Mouse (Mus musculus): ENCODE results near the gene H2-T23. TPM values are rescaled to one million over a fixed set of nuclear protein-coding genes. Genes with fewer than 3 reads are reported as not detected.
"Not testable (repeated sequence)": the region's sequence is repeated elsewhere in the genome, so short reads cannot be mapped to it uniquely, and the experiment has no call there.

H2-T23 gene
- polyA plus RNA-seq, 1 experiment from 2014 or later, result 5.3 TPM

DNA sequence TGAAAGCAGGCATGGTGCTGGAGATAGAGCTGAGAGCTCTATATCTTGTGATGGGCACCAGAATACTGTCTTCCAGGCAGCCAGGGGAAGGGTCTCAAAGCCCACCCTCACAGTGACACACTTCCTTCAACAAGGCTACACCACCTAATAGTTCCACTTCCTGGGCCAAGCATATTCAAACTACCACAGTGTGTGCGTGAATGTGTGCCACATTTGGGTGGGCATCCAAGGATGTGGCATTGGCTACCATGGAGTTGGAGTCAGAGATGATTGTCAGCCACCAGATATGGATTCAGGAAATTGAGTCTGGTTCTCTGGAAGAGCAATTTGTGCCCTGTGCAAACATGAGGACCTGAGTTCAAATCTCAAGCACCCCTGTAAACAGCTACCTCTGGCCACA lies 11.3 kb downstream of the H2-T23 start:
- Histone ChIP-seq H3K4me3 (replicated peaks) (no peak overlapping the region), H3K4me1 (peaks cover 4% of the 10 kb centered on the region; the same call in 1 of the 2 replicates), H3K9me3 (replicated peaks) (no peaks in the 10 kb centered on the region), H3K36me3 (0 out of 2 replicates have a peak, but pooled peaks cover 3% of the 10 kb centered on the region), H3K27ac (replicated peaks) (no peak overlapping the region), H3K4me2 (no peak overlapping the region; the same call in 1 of the 2 replicates), H3K9ac (replicated peaks) (no peak overlapping the region), H3K27me3 (replicated peaks) (no peaks in the 10 kb centered on the region)
- ATAC-seq (ENCODE audit: low FRiP score), result no peak
- 97% methylated on average over 1 of the region's 1 CpGs for WGBS

GRCm38 (mm10) chr17:36020191-36021073 lies 12.2 kb downstream of the H2-T23 start, which contains the start of gene H2-T24:
Gene H2-T24 (minus strand): TSS chr17:36020560.
- Histone ChIP-seq H3K36me3 (peaks cover 4% of the 10 kb centered on the region; the same call in 1 of the 2 replicates), H3K9me3 (replicated peaks) (no peaks in the 10 kb centered on the region), H3K4me2 (peak within 1 kb of the TSS; percentile 23), H3K27ac (replicated peaks) (no peak within 1 kb of the TSS), H3K27me3 (replicated peaks) (no peaks in the 10 kb centered on the region), H3K9ac (replicated peaks) (no peak within 1 kb of the TSS), H3K4me3 (replicated peaks) (no peak within 1 kb of the TSS), H3K4me1 (peaks cover 4% of the 10 kb centered on the region; the same call in 1 of the 2 replicates)
- ATAC-seq (ENCODE audit: low FRiP score), result no peak
- 45% methylated on average over 15 of the region's 15 CpGs for WGBS

- Histone ChIP-seq H3K4me1 (peaks cover 4% of the 10 kb centered on the region; the same call in 1 of the 2 replicates), H3K27ac (replicated peaks) (no peak overlapping the region), H3K4me2 (no peak overlapping the region), H3K9ac (replicated peaks) (no peak overlapping the region), H3K27me3 (replicated peaks) (no peaks in the 10 kb centered on the region), H3K9me3 (replicated peaks) (no peaks in the 10 kb centered on the region), H3K36me3 (peaks cover 13% of the 10 kb centered on the region), H3K4me3 (replicated peaks) (no peak overlapping the region)
- 83% methylated on average over 3 of the region's 3 CpGs for WGBS
- no peak for ATAC-seq (ENCODE audit: low FRiP score)
These were observed 13.1 kb downstream of the H2-T23 start for GRCm38 (mm10) chr17:36019519-36019918.

DNA sequence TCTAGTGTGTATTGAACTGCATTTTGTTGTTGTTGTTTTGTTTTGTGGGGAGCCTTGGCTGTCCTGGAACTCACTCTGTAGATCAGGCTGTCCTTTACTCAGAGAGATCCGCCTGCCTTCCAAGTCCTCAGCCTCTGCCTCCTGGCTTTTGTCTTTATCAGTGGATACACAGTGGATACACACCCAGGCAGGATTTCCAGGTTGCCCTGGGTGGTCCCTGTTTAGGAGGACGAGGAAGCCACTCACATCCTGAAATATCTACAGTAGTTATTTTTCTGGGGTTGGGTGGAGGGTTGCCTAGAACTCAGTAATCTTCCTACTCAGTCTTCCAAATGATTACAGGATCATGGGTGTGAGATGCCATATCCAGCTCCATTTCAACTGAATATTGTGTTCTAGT lies 13.7 kb downstream of the H2-T23 start:
- ATAC-seq (ENCODE audit: low FRiP score), result no peak
- no peaks in the 10 kb centered on the region for H3K9me3 ChIP-seq (replicated peaks)
- H3K4me1 ChIP-seq, result peaks cover 4% of the 10 kb centered on the region; the same call in 1 of the 2 replicates
- no peak overlapping the region for H3K4me3 ChIP-seq (replicated peaks)
- no peak overlapping the region for H3K27ac ChIP-seq (replicated peaks)
- no peak overlapping the region for H3K4me2 ChIP-seq
- WGBS, result 74% methylated on average over 2 of the region's 2 CpGs
- H3K27me3 ChIP-seq (replicated peaks), result no peaks in the 10 kb centered on the region
- H3K36me3 ChIP-seq, result peaks cover 18% of the 10 kb centered on the region
- H3K9ac ChIP-seq (replicated peaks), result no peak overlapping the region

DNA sequence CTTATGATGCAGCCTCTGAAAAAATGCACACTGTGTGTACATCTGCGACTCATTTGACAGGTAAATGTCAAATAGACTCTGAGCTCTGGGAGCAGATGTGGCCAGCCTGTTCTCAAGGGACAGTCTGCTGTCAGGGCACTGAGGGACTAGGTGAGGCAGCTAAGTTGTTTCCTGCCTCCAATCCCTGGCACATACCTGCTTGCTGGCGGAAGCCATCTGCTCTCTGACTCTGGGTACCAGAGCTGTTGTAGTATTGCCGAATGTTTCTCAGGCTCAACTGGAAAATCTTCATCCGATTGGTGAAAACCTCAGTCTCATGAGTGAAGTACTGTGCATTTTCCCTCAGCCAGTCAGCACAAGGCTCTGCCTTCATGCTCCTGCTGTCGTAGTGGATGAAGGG lies 15.6 kb downstream of the H2-T23 start:
- Histone ChIP-seq H3K4me2 (no peak overlapping the region), H3K27ac (replicated peaks) (no peak overlapping the region), H3K27me3 (replicated peaks) (no peaks in the 10 kb centered on the region), H3K36me3 (peaks cover 18% of the 10 kb centered on the region), H3K9ac (replicated peaks) (no peak overlapping the region), H3K9me3 (replicated peaks) (no peaks in the 10 kb centered on the region), H3K4me1 (no peaks in the 10 kb centered on the region), H3K4me3 (replicated peaks) (no peak overlapping the region)
- WGBS, result 93% methylated on average over 5 of the region's 5 CpGs
- ATAC-seq (ENCODE audit: low FRiP score), result no peak

- 93% methylated on average over 5 of the region's 5 CpGs for WGBS
- H3K4me1 ChIP-seq, result no peaks in the 10 kb centered on the region
- no peak for ATAC-seq (ENCODE audit: low FRiP score)
- no peaks in the 10 kb centered on the region for H3K9me3 ChIP-seq (replicated peaks)
- H3K9ac ChIP-seq (replicated peaks), result no peak overlapping the region
- H3K27me3 ChIP-seq (replicated peaks), result no peaks in the 10 kb centered on the region
- H3K27ac ChIP-seq (replicated peaks), result no peak overlapping the region
- H3K4me2 ChIP-seq, result no peak overlapping the region
- H3K36me3 ChIP-seq, result peaks cover 18% of the 10 kb centered on the region
- H3K4me3 ChIP-seq (replicated peaks), result no peak overlapping the region
These were observed 17.7 kb downstream of the H2-T23 start for GRCm38 (mm10) chr17:36014977-36015376.

DNA sequence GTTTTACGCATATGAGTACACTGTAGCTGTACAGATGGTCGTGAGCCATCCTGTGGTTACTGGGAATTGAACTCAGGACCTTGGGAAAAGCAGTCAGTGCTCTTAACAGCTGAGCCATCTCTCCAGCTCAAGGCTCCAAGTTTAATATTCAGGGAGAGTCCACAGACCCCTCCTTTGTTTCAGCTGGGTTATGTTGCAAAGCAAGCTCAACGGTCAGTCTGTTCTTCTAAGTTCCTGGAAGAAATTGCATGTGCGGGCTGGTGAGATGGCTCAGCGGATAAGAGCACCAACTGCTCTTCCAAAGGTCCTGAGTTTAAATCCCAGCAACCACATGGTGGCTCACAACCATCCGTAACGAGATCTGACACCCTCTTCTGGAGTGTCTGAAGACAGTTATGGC lies 28.2 kb downstream of the H2-T23 start:
- not testable (repeated sequence) for H3K27me3 ChIP-seq (replicated peaks); H3K4me1 ChIP-seq; H3K4me3 ChIP-seq (replicated peaks); H3K9ac ChIP-seq (replicated peaks); ATAC-seq (ENCODE audit: low FRiP score); H3K9me3 ChIP-seq (replicated peaks); H3K27ac ChIP-seq (replicated peaks); H3K4me2 ChIP-seq
- WGBS, result 96% methylated on average over 7 of the region's 7 CpGs
- peaks cover 10% of the 10 kb centered on the region; the same call in 1 of the 2 replicates for H3K36me3 ChIP-seq

DNA sequence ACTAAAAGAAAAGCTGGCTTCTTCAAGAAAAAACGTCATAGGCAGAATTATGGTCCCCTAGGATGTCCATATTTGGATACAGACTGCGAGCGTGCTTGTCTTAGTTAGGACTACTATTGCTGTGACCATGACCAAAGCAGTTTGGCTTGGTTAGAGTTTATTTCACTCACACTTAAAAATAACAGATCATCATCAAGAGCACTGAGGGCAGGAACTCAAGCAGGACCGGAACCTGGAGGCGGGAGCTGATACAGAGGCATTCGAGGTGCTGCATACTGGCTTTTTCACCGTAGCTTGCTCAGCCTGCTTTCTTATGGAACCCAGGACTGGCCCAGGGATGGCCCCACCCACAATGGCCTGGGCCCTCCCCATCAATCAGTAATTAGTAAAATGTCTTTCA lies 29.3 kb downstream of the H2-T23 start:
- Histone ChIP-seq H3K27me3 (replicated peaks) (no peaks in the 10 kb centered on the region), H3K9me3 (replicated peaks) (no peaks in the 10 kb centered on the region), H3K4me3 (replicated peaks) (no peak overlapping the region), H3K9ac (replicated peaks) (no peak overlapping the region), H3K4me1 (0 out of 2 replicates have a peak, but pooled peaks cover 3% of the 10 kb centered on the region), H3K36me3 (peaks cover 10% of the 10 kb centered on the region; the same call in 1 of the 2 replicates), H3K27ac (replicated peaks) (no peak overlapping the region), H3K4me2 (no peak overlapping the region)
- 96% methylated on average over 7 of the region's 7 CpGs for WGBS
- ATAC-seq (ENCODE audit: low FRiP score), result no peak

- Histone ChIP-seq H3K4me3 (replicated peaks) (no peak overlapping the region), H3K9me3 (replicated peaks) (no peaks in the 10 kb centered on the region), H3K4me1 (peaks cover 15% of the 10 kb centered on the region), H3K4me2 (no peak overlapping the region), H3K36me3 (peaks cover 10% of the 10 kb centered on the region; the same call in 1 of the 2 replicates), H3K27ac (replicated peaks) (no peak overlapping the region), H3K9ac (replicated peaks) (no peak overlapping the region), H3K27me3 (replicated peaks) (no peaks in the 10 kb centered on the region)
- 96% methylated on average over 6 of the region's 6 CpGs for WGBS
- ATAC-seq (ENCODE audit: low FRiP score), result no peak
These were observed 30.7 kb downstream of the H2-T23 start for GRCm38 (mm10) chr17:36001966-36002365.

DNA sequence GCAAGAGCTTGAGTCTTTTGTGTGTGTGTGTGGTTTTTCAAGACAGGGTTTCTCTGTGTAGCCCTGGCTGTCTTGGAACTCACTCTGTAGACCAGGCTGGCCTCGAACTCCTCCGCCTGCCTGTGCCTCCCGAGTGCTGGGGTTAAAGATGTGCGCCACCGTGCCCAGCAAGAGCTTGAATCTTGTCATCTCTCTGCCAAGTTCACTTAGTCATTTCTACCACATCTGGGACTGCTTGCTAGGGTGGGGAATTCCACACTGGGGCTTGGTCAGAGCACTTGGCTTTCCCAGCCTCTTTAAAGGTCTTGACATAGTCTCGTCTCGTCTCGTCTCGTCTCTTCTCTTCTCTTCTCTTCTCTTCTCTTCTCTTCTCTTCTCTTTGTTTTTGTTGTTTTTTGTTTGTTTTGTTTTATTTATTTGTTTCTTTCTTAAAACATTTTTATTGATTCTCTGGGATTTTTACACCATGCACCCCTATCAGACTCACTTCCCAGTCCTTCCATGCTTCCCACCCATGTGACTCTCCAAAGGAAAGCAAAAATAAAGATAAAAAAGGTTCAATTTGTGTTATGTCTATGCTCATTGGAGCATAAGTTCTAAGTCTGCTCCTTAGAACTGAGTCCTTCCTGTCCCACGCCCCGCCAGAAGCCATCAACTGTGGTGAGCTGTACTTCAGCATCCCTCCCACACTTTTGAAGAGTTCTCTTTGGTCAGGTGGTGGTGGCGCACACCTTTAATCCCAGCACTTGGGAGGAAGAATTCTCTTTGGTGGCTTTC lies 31.3 kb downstream of the H2-T23 start:
- Histone ChIP-seq H3K4me1 (peaks cover 20% of the 10 kb centered on the region), H3K4me3 (replicated peaks) (no peak overlapping the region), H3K9ac (replicated peaks) (no peak overlapping the region), H3K27ac (replicated peaks) (no peak overlapping the region), H3K4me2 (no peak overlapping the region), H3K36me3 (peaks cover 5% of the 10 kb centered on the region; the same call in 1 of the 2 replicates), H3K27me3 (replicated peaks) (no peaks in the 10 kb centered on the region), H3K9me3 (replicated peaks) (no peaks in the 10 kb centered on the region)
- WGBS, result 93% methylated on average over 12 of the region's 12 CpGs
- no peak for ATAC-seq (ENCODE audit: low FRiP score)

GRCm38 (mm10) chr17:36000349-36000748 lies 32.3 kb downstream of the H2-T23 start:
- no peak for ATAC-seq (ENCODE audit: low FRiP score)
- Histone ChIP-seq H3K9ac (replicated peaks) (no peak overlapping the region), H3K27me3 (replicated peaks) (no peaks in the 10 kb centered on the region), H3K36me3 (no peaks in the 10 kb centered on the region), H3K9me3 (replicated peaks) (no peaks in the 10 kb centered on the region), H3K4me2 (no peak overlapping the region), H3K4me3 (replicated peaks) (no peak overlapping the region), H3K4me1 (peaks cover 29% of the 10 kb centered on the region), H3K27ac (replicated peaks) (no peak overlapping the region)
- WGBS, result 85% methylated on average over 4 of the region's 4 CpGs

Measured in neural tube, embryonic 15.5 days (tissue).